ENCODE assay signal across 11 mouse cellular contexts in genomic region chr5:136396256-136396655, GRCm38 (mm10).
DNase-seq lines count a peak whose midpoint lies in the region; ATAC-seq and TF ChIP-seq lines count a peak whose summit lies in the region.
"Had no signal": no experiment of that assay in that cellular context is flagged by ENCODE, and none has a peak within 500 bp of the region (broad histone marks: within the 10 kb centered on the region; RNA-seq: fewer than 3 reads in every experiment).

No protein-coding gene starts in this region.

- no peak for TF ChIP-seq POLR2A in lung, adult 2 months (IDR thresholded peaks at IDR 0.05; ENCODE audit: borderline replicate concordance, extremely low read depth, low read depth, low read length)

- TF ChIP-seq CTCF in lung, adult 2 months (IDR thresholded peaks at IDR 0.05; ENCODE audit: insufficient read depth, low read length): no peak

- H3K27ac ChIP-seq in kidney, embryonic 15.5 days: no peak overlapping the region
- no peak overlapping the region for H3K27ac ChIP-seq in kidney, embryonic 14.5 days (ENCODE audit: low read depth, low read length)
- no peak overlapping the region for H3K27ac ChIP-seq in stomach, embryonic 15.5 days
- H3K27ac ChIP-seq in hindbrain, embryonic 10.5 days: no peak overlapping the region
- H3K27ac ChIP-seq: forebrain, embryonic 10.5 days; liver, embryonic 14.5 days; midbrain, embryonic 15.5 days had no signal

- DNase-seq in heart, postnatal 4 days: peak; percentile 14
- peak; percentile 54 for DNase-seq in lung, adult 2 months
- no peak for DNase-seq in hindbrain, embryonic 10.5 days (ENCODE audit: low spot score)
- no peak for DNase-seq in testis, postnatal 14 days (ENCODE audit: low spot score)
- DNase-seq: adrenal gland, postnatal 25 days had no signal

- H3K27me3 ChIP-seq in kidney, embryonic 15.5 days: no peaks in the 10 kb centered on the region
- H3K27me3 ChIP-seq in kidney, embryonic 14.5 days (ENCODE audit: control insufficient read depth, insufficient read depth, low read length): no peaks in the 10 kb centered on the region
- H3K27me3 ChIP-seq in stomach, embryonic 15.5 days (replicated peaks): no peaks in the 10 kb centered on the region
- no peaks in the 10 kb centered on the region for H3K27me3 ChIP-seq in hindbrain, embryonic 10.5 days (ENCODE audit: insufficient read depth, poor library complexity, severe bottlenecking)
- H3K27me3 ChIP-seq: midbrain, embryonic 15.5 days had no signal

- WGBS in kidney, embryonic 15.5 days: 62% methylated on average over 7 of the region's 7 CpGs
- WGBS in kidney, embryonic 14.5 days: 62% methylated on average over 7 of the region's 7 CpGs
- 57% methylated on average over 7 of the region's 7 CpGs for WGBS in lung, adult 2 months
- 57% methylated on average over 7 of the region's 7 CpGs for WGBS in stomach, embryonic 15.5 days
- 80% methylated on average over 7 of the region's 7 CpGs for WGBS in hindbrain, embryonic 10.5 days

- peaks cover 6% of the 10 kb centered on the region for H3K36me3 ChIP-seq in kidney, embryonic 15.5 days
- H3K36me3 ChIP-seq in kidney, embryonic 14.5 days (ENCODE audit: control insufficient read depth, insufficient read depth, low read length): no peaks in the 10 kb centered on the region
- no peaks in the 10 kb centered on the region for H3K36me3 ChIP-seq in stomach, embryonic 15.5 days
- peaks cover 11% of the 10 kb centered on the region for H3K36me3 ChIP-seq in hindbrain, embryonic 10.5 days
- H3K36me3 ChIP-seq: midbrain, embryonic 15.5 days had no signal

- peak; percentile 54; the same call in 1 of the 2 replicates for ATAC-seq in kidney, embryonic 15.5 days (replicated peaks; ENCODE audit: low FRiP score)
- ATAC-seq in kidney, embryonic 14.5 days (ENCODE audit: low FRiP score, low TSS enrichment): no peak
- ATAC-seq in stomach, embryonic 15.5 days (ENCODE audit: insufficient read depth, low FRiP score, low read depth): peak; percentile 71; the same call in 1 of the 2 replicates
- ATAC-seq: midbrain, embryonic 15.5 days had no signal

- no peak overlapping the region for H3K4me2 ChIP-seq in kidney, embryonic 15.5 days
- no peak overlapping the region for H3K4me2 ChIP-seq in kidney, embryonic 14.5 days (replicated peaks; ENCODE audit: low read depth, low read length)
- H3K4me2 ChIP-seq in stomach, embryonic 15.5 days: no peak overlapping the region
- H3K4me2 ChIP-seq: midbrain, embryonic 15.5 days had no signal

- no peaks in the 10 kb centered on the region for H3K9me3 ChIP-seq in kidney, embryonic 15.5 days (replicated peaks)
- H3K9me3 ChIP-seq in kidney, embryonic 14.5 days (ENCODE audit: control insufficient read depth, low read length): no peaks in the 10 kb centered on the region
- H3K9me3 ChIP-seq in stomach, embryonic 15.5 days: no peaks in the 10 kb centered on the region
- H3K9me3 ChIP-seq in hindbrain, embryonic 10.5 days: no peaks in the 10 kb centered on the region
- H3K9me3 ChIP-seq: forebrain, embryonic 10.5 days; midbrain, embryonic 15.5 days had no signal

- H3K4me3 ChIP-seq in kidney, embryonic 15.5 days (replicated peaks): no peak overlapping the region
- no peak overlapping the region for H3K4me3 ChIP-seq in kidney, embryonic 14.5 days (ENCODE audit: low read length)
- no peak overlapping the region for H3K4me3 ChIP-seq in lung, adult 2 months (replicated peaks; ENCODE audit: extremely low read depth, low read depth, low read length)
- no peak overlapping the region for H3K4me3 ChIP-seq in stomach, embryonic 15.5 days (replicated peaks)
- H3K4me3 ChIP-seq in hindbrain, embryonic 10.5 days: no peak overlapping the region
- H3K4me3 ChIP-seq: forebrain, embryonic 10.5 days; midbrain, embryonic 15.5 days had no signal

- no peak overlapping the region for H3K9ac ChIP-seq in kidney, embryonic 15.5 days
- no peak overlapping the region for H3K9ac ChIP-seq in kidney, embryonic 14.5 days (ENCODE audit: low read depth, low read length)
- H3K9ac ChIP-seq in stomach, embryonic 15.5 days: no peak overlapping the region
- H3K9ac ChIP-seq: liver, embryonic 14.5 days; midbrain, embryonic 15.5 days had no signal

- H3K4me1 ChIP-seq in kidney, embryonic 15.5 days: peaks cover 16% of the 10 kb centered on the region
- H3K4me1 ChIP-seq in kidney, embryonic 14.5 days (ENCODE audit: control insufficient read depth, insufficient read depth, low read length): peaks cover 10% of the 10 kb centered on the region
- peaks cover 9% of the 10 kb centered on the region; the same call in 1 of the 2 replicates for H3K4me1 ChIP-seq in lung, adult 2 months (ENCODE audit: control insufficient read depth, insufficient read depth, low read length)
- H3K4me1 ChIP-seq in stomach, embryonic 15.5 days: peaks cover 8% of the 10 kb centered on the region; the same call in 1 of the 2 replicates
- peaks cover 2% of the 10 kb centered on the region; the same call in 1 of the 2 replicates for H3K4me1 ChIP-seq in hindbrain, embryonic 10.5 days (replicated peaks)
- H3K4me1 ChIP-seq: forebrain, embryonic 10.5 days; midbrain, embryonic 15.5 days had no signal

Comparison
In these comparisons a context has a peak if more than half of its experiments do, and no peak if none do; other contexts are left out.
1. DNase-seq: peak in heart, postnatal 4 days (single experiment) and lung, adult 2 months (single experiment); none in hindbrain, embryonic 10.5 days (single experiment) and testis, postnatal 14 days (single experiment).